Mouse (Mus musculus) 416B (cell line): ENCODE measurements around the gene Ssr2.
A peak's percentile ranks its signal among the peaks of the same experiment; 100 is the strongest.
"Not testable (repeated sequence)": the region's sequence is repeated elsewhere in the genome, so short reads cannot be mapped to it uniquely, and the experiment has no call there.

Experiments used
- DNase-seq: peaks from one replicate; pipeline ENCODE4 v3.0.0; 2011; ENCODE audit warnings: low read depth

Gene Ssr2

GRCm38 (mm10) chr3:88563966-88564365 lies 11.7 kb upstream of the Ssr2 start:
- DNase-seq, result no peak

- no peak for DNase-seq
These were observed 9.6 kb upstream of the Ssr2 start for GRCm38 (mm10) chr3:88566116-88566515.

GRCm38 (mm10) chr3:88566536-88567061 lies 9.1 kb upstream of the Ssr2 start:
- DNase-seq, result no peak

GRCm38 (mm10) chr3:88567892-88568291 lies 7.8 kb upstream of the Ssr2 start:
- no peak for DNase-seq

- peak; percentile 41 for DNase-seq
These were observed 7.1 kb upstream of the Ssr2 start for GRCm38 (mm10) chr3:88568615-88569014.

- peak; percentile 26 for DNase-seq
These were observed 6.6 kb upstream of the Ssr2 start for GRCm38 (mm10) chr3:88569093-88569492.

GRCm38 (mm10) chr3:88569694-88570093 lies 6.0 kb upstream of the Ssr2 start:
- no peak for DNase-seq

- no peak for DNase-seq
These were observed 5.3 kb upstream of the Ssr2 start for GRCm38 (mm10) chr3:88570341-88570740.

DNA sequence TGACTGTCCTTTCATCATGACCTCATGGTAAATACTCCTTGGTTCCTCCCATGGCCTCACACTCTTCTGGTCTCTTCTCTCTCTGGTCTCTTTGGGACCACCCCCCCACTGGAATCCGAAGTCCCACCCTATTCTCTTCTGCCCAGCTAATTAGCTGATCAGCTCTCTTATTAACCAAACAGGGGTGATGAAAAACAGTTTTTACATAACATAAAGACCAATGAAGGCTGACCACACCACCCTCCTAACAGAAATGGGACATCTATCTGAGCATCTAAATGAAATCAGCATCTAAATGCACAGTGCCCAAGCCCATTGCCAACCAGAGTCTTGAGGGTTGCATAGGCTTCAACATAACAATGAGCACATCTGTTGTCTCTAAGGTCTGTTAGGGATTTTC lies 3.8 kb upstream of the Ssr2 start:
- no peak for DNase-seq

DNA sequence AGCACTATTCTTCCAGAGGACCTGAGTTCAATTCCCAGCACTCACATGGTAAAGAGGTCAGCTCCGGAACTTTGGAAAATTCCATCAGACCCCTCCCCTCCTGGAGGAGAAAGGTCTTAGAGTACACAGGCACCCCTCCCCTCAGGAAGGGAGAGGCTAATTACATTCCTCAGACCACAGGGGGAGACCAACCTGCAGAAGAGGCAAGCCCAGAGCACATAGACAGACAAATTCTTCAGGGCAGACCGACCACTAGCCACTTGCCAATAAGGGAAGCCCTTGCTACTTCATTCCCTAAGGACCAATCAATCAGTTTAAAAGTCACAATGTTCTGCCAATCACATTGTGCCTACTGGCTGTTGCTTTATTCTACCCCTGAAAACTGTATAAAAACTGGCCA lies 2.8 kb upstream of the Ssr2 start:
- no peak for DNase-seq

DNA sequence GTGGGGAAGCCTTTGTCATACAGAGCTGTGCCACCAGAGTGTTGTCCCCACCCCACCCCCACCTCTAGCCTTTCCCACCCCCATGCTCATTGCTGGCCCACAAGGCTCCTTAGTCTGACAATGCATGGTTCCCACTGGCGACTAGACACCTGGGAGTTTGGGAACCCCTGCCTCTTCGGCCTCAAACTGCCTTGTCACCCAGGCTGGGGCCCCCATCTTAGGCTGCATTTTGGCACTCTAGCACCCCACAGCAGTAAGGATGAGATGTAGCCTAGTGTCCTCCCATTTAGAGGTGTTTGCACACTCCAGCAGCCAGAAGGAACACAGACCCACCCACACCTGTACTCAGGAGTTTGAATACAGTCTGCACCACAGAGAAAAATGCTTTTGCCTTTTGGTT lies 1.9 kb upstream of the Ssr2 start:
- no peak for DNase-seq

DNA sequence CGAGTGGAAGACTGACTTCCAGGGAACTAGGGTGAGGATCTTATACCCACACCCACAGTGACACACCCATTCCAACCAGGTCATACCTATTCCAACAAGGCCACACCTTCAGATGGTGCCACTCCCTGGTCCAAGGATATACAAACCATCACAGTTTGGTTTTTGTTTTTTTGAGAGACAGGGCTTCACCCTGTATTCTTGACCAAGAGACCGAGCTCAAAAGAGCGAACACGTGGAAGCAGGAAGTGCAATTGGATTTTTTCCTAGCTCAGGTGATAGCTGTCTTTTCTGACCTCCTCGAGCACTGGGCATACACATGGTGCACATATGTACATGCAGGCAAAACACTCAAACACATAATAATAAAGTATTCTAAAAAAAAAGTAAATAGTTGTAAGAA lies 2.2 kb downstream of the Ssr2 start:
- not testable (repeated sequence) for DNase-seq

- peak; percentile 51 for DNase-seq
These were observed 3.1 kb downstream of the Ssr2 start for GRCm38 (mm10) chr3:88578498-88579424.

GRCm38 (mm10) chr3:88579454-88580117 lies 3.9 kb downstream of the Ssr2 start:
- DNase-seq, result peak; percentile 91

GRCm38 (mm10) chr3:88585769-88586168 lies 10.1 kb downstream of the Ssr2 start:
- DNase-seq, result no peak

GRCm38 (mm10) chr3:88586640-88587039 lies 11.0 kb downstream of the Ssr2 start:
- DNase-seq, result no peak

DNA sequence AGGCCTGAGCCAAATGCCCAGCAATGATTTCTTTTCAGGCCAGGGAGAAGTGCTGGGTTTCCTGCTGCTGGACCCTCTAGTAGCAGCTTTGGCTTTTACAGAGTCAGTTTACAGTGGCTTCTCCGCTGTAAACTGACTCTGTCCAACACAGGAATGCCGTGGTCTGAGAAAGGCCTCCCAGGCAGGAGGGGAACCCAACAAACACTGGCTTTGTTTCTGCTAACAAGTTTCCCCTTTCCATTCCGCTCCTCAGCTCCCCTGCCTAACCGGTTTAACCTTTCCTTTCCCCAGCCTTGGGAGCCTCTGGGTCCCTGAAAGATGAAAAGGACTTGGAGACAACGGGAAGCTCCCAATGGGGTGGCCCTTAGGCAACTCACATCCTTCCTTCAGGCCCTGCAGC lies 14.6 kb downstream of the Ssr2 start:
- DNase-seq, result no peak

DNA sequence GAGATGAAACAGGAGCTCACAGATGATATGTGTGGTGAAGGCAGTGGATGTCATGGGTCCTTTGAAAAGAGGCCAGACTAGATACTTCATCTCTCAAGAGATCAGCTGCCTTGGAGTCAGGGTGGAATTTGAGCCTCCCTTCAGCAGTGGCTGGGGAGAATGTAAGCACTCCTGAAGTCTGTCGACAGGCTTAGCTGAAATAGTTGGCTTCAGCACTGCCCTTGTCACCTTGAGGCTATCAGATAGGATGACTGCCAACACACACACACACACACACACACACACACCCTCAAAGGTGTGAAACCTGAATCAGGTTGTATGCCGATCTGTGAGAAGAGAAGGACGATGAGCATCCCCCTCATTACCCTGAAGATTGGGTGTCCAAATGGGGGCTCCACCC lies 15.4 kb downstream of the Ssr2 start:
- no peak for DNase-seq

GRCm38 (mm10) chr3:88591950-88592731 lies 16.5 kb downstream of the Ssr2 start:
- peak; percentile 87 for DNase-seq

DNA sequence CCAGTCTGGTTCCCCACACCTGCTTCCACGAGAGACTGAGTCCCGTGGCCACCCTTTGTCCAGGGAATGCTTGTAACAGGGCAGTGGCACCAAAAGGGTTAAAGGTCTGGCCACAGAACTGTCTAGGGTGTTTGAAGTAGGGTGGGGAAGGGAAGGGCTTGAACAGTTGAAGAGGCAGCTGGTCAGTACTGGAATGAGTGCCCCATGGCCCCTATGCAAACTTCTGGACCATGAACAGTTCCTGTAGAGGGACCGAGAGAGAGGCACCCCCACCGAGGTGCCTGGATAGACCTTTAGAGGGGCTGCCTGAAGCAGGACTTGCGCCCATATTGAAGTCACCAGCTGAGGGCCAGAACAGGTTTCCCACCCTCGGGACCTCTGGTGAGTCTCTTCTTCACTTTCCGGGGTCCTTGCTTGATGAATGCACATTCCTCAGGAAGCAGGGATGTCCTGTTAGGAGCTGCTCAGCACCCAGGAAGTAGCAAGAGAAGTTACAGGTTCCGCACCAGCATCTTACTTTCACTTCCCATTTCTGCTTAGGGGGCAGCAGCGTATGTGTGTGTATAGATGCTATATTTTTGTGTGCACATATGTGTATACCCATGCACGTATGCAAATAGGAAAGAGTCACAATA lies 17.4 kb downstream of the Ssr2 start:
- DNase-seq, result no peak

DNA sequence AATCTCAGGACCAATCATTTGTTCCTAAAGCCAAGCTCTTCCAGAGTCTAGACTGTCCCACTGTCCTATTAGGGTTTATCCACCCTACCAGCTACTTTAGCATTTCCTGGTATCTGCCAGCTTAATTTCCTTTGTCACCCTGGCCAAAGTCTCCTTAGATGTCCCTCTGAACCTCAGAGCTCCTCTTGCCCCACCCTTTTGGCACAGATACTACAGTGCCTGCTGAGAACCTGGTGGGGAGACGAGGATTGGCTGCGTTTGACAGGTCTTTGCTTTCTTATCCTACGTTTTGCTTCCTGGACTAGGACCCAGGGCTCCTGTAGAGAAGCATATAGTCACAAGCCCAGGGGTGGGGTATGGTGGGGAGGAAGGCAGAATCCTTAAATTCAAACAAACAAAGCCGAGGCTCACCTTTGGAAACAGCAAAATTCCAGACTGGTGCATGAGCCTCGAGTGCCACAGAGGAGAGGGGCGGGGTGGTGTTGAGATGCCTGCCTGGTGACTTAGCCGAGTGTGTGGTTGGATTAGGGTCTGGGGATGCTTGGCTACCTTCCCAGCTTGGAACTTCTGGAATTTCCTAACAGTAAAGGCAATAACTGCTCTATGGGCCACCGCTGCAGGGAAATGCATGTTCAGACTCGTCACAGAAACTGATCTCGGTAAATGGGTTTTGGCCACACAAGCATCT lies 18.4 kb downstream of the Ssr2 start:
- no peak for DNase-seq
